Mouse (Mus musculus) naive thymus-derived CD4-positive, alpha-beta T cell, adult 2 months (primary cell): ENCODE results near the gene Notch3.

ENCODE experiments used
- DNase-seq: peaks from one replicate; pipeline ENCODE4 v3.0.0-alpha.2; 2011; ENCODE audit warnings: low read depth

Gene Notch3

GRCm38 (mm10) chr17:32165803-32166595 is 653 bp downstream of the Notch3 start:
- peak; percentile 76 for DNase-seq

GRCm38 (mm10) chr17:32165266-32165802 is 1.3 kb downstream of the Notch3 start:
- DNase-seq: peak; percentile 42

- DNase-seq: no peak
Measured at GRCm38 (mm10) chr17:32164780-32165179, 1.9 kb downstream of the Notch3 start.

GRCm38 (mm10) chr17:32163910-32164650 is 2.6 kb downstream of the Notch3 start:
- peak; percentile 33 for DNase-seq

- peak; percentile 80 for DNase-seq
Measured at GRCm38 (mm10) chr17:32162112-32162850, 4.4 kb downstream of the Notch3 start.

GRCm38 (mm10) chr17:32160882-32161281 is 5.8 kb downstream of the Notch3 start:
- DNase-seq: no peak

- no peak for DNase-seq
Measured at GRCm38 (mm10) chr17:32158841-32159240, 7.8 kb downstream of the Notch3 start.

- DNase-seq: no peak
Measured at GRCm38 (mm10) chr17:32146718-32147117, 19.9 kb downstream of the Notch3 start.

- peak; percentile 87 for DNase-seq
Measured at GRCm38 (mm10) chr17:32142907-32143854, 23.5 kb downstream of the Notch3 start.

GRCm38 (mm10) chr17:32142234-32142633 is 24.4 kb downstream of the Notch3 start:
- DNase-seq: no peak

- no peak for DNase-seq
Measured at GRCm38 (mm10) chr17:32133375-32133774, 33.3 kb downstream of the Notch3 start.

- no peak for DNase-seq
Measured at GRCm38 (mm10) chr17:32132087-32132486, 34.6 kb downstream of the Notch3 start.

GRCm38 (mm10) chr17:32130506-32130905 is 36.1 kb downstream of the Notch3 start:
- DNase-seq: no peak

- DNase-seq: no peak
Measured at GRCm38 (mm10) chr17:32127195-32127594, 39.5 kb downstream of the Notch3 start.

- DNase-seq: no peak
Measured at GRCm38 (mm10) chr17:32125407-32125806, 41.2 kb downstream of the Notch3 start.

GRCm38 (mm10) chr17:32123545-32123944 is 43.1 kb downstream of the Notch3 start:
- no peak for DNase-seq

GRCm38 (mm10) chr17:32122587-32122970 is 44.1 kb downstream of the Notch3 start:
- DNase-seq: no peak

GRCm38 (mm10) chr17:32121833-32122586 is 44.6 kb downstream of the Notch3 start:
- DNase-seq: no peak

GRCm38 (mm10) chr17:32120771-32121532 is 45.7 kb downstream of the Notch3 start:
- no peak for DNase-seq

- DNase-seq: no peak
Measured at GRCm38 (mm10) chr17:32119196-32119595, 47.5 kb downstream of the Notch3 start.
